Mouse (Mus musculus) ES-E14 (cell line): ENCODE data around the gene Gm15517.

Experiments
- CHD2 ChIP-seq: IDR thresholded peaks from 2 replicates; pipeline ENCODE4 v1.6.1; 2014; ENCODE audit warnings: mild to moderate bottlenecking, low read depth, low read length, inconsistent platforms
- MAFK ChIP-seq: IDR thresholded peaks from 2 replicates; pipeline ENCODE4 v1.6.1; 2014; ENCODE audit warnings: mild to moderate bottlenecking, low read depth, low read length, inconsistent platforms; ENCODE audit not compliant: insufficient read depth
- ZC3H11A ChIP-seq: IDR thresholded peaks from 2 replicates; pipeline ENCODE4 v1.6.1; 2012; ENCODE audit warnings: low read depth, mild to moderate bottlenecking, inconsistent platforms, low read length, borderline replicate concordance

- TF ChIP-seq CHD2, result no peak
- TF ChIP-seq MAFK, result no peak
- TF ChIP-seq ZC3H11A, result no peak
Observed at GRCm38 (mm10) chr7:44269397-44269796, 8.2 kb downstream of the Gm15517 start.
